Mouse (Mus musculus): ENCODE measurements around the gene Slc39a2.

DNA sequence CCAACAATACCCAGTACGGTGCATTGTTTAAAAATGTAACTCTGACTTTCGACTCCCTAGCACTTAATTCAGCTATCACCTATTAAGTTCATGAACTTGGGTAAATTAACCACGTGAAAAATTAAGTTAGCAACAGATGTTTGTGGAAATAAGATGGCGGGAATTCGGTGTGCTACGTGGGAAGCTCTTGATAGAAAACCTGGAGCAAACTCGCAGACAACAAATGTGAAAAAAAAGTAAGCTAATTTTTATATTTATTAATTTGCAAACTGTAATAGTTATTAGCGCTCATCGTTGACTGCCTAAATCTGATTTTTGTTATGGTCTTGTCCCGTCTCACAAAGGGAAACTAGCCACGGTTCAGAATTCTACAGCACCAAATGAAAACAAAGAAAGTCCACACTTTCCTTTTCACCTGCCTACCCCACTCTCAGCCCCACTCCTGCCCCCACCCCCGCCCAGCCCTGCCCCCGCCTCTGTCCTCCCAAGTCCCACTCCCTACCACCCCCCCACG lies 8.6 kb upstream of the Slc39a2 start:
- TF ChIP-seq TAL1 (IDR thresholded peaks at IDR 0.05; ENCODE audit: low read length) (no peak), GATA1 (IDR thresholded peaks at IDR 0.05; ENCODE audit: low read length) (no peak)

Measured in erythroblast, embryonic 14.5 days (primary cell).